Mouse (Mus musculus) CD8-positive naive resting alpha-beta T cell, adult 2 months (primary cell): ENCODE measurements around the gene Atg2a.
"Not testable (repeated sequence)": the region's sequence is repeated elsewhere in the genome, so short reads cannot be mapped to it uniquely, and the experiment has no call there.

Experiments
- DNase-seq, 2 experiments: peaks; one replicate each; pipeline ENCODE4 v3.0.0; 2022; ENCODE audit warnings: low read depth in 2 of 2, low spot score in 2 of 2

The Atg2a gene

DNA sequence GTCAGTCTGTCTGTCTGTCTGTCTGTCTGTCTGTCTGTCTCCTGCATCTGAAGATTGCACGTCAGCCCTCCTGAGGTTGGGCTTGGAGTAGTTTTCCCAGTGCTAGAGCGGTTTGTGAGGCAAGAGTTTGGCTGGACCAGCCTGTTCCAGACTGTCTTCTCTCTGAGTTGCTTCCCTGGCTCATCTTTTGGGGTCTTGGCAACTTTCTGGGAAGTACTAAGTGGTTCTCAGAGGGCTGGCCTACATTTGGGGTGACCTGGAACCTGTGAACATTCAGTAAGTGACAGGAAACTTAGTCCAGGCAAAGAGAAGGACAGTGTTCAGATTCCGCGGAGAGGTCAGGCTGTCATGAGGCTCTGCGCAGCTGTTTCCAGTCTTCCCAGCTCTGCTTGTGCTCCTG, 50.8 kb downstream of the Atg2a start:
- no peak for DNase-seq

DNA sequence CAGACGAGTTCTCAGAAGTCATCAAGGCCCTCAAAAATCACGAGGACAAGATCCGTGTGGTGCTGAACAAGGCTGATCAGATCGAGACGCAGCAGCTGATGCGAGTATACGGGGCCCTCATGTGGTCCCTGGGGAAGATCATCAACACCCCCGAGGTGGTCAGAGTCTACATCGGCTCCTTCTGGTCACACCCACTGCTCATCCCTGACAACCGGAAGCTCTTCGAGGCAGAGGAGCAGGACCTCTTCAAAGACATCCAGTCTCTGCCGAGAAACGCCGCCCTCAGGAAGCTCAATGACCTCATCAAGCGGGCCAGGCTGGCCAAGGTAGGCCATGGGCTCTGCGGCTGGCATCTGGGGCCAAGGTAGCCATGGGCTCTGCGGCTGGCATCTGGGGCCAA, 52.8 kb downstream of the Atg2a start:
- no peak for DNase-seq

DNA sequence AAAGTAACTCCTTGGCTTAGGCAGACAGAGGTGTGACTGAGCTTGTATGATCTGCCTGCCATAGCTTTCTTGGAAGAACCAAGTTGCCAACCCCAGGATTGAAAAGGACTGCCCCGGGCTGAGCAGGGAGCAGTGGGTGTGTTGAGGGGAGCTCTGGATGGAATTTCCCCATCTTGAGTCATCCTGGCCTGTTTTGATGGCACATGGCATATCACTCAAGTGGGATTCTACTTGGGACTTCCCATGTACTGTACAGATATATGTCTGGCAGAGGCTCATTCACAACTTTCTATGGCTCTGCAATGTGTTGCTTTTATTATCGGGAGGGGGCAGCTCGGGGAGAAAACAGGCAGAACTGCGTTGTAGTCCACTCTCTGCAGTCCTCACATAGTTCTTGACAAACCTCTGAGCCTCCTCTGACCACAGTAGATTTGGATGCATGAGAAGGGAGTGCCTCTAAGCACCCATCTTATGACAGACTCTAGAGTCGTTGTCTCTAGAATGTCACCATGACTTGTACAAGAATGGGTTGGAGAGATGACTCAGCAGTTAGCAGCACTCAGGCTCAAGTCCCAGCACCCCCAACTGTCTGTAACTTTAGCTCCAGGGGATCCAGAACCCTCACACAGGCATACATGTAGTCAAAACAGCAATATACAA, 55.2 kb downstream of the Atg2a start:
- no peak for DNase-seq

- DNase-seq, result no peak
Measured at GRCm38 (mm10) chr19:6297641-6298040, 56.2 kb downstream of the Atg2a start.

GRCm38 (mm10) chr19:6299003-6299402, 57.5 kb downstream of the Atg2a start:
- DNase-seq, result no peak

- DNase-seq, result no peak
Measured at GRCm38 (mm10) chr19:6299450-6300267, 58.2 kb downstream of the Atg2a start.

GRCm38 (mm10) chr19:6300402-6300841, 59.0 kb downstream of the Atg2a start:
- no peak for DNase-seq

DNA sequence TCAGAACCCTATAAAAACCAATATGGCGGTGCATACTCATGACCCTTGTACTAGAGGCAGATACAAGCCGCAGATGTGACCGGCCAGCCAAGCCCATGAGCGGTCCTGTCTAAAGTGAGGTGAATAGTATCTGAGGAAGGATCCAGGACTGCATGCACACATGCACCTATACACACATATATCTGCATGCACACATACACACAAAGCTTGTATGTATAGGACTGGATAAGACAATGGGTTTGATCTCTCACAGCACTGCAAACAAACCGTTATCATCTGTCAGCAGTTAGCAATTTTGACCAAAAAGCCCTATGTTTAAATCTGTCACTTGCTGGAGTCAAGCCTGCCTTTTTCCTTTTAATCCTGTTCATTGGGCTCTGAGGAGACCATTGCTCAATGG, 60.6 kb downstream of the Atg2a start:
- no peak for DNase-seq

- DNase-seq, result no peak
Measured at GRCm38 (mm10) chr19:6302522-6302921, 61.1 kb downstream of the Atg2a start.

- DNase-seq, result no peak
Measured at GRCm38 (mm10) chr19:6303831-6304230, 62.4 kb downstream of the Atg2a start.

- peak; percentile 88 to 94 for DNase-seq
Measured at GRCm38 (mm10) chr19:6304787-6305516, 63.5 kb downstream of the Atg2a start.

- no peak for DNase-seq
Measured at GRCm38 (mm10) chr19:6305517-6306115, 64.1 kb downstream of the Atg2a start.

DNA sequence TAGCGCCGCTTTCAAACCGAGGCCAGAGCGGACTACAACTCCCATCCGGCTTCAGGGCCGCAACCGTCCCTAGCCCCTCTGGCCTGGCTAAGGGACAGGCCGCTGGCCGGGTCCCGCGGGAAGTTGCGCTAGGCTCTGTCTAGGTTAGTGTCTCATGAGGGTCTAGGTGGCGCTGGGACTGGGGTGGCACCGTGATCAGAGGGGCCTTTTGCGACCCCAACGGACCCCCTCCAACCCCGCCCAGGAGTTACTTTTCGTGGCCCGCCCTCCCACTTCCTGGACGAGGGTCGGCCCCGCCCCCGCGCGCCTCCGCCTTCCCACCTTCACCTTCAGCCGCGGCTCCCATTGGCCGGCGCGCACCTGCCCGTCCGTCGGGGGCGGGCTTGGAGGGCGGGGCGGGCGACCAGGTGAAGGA, 64.7 kb downstream of the Atg2a start, which contains the start of gene Cdc42bpg:
Cdc42bpg (plus strand) TSS at position 320 of the 415 bp plus-strand sequence.
- DNase-seq, result peak; percentile 65 to 70

- peak; percentile 85 to 88 for DNase-seq
Measured at GRCm38 (mm10) chr19:6306586-6306985, 65.1 kb downstream of the Atg2a start.

DNA sequence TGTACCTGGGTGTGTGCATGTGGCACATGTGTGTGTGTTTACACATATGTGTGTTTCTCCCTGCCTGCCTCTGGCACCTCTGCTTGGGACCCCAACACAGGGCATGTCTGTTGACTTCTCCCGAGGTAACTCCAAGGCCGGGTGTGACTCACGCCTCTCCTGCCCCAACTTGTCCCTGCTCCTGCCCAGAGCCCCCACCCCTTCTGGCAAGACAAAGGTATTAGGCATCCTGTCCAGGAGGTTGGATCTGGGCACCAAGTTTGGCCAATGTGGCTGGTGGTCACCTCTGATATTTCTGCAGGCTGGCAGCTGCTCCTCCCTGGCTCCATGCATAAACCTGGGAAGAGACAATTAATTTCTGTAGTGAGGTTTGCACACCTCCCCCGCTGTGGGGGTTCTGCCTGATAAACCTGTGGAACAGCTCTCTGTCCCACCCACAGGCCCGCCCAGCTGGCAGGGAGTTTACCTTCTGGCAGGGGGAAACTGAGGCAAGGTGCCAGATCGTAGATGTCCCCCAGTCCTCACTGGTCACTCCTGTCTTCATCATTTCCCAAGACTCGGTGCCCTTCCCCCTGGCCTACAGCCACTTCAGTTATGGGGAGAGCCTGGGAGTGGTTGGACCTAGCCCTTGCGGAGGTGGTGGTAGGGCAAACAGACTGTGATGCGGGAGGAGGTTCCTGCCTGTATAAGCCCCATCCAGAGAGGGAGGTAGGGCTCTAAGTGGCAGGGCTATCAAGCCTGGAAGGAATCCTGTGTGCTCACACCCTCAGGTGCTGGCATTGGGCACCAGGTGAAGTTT, 66.5 kb downstream of the Atg2a start:
- no peak for DNase-seq

DNA sequence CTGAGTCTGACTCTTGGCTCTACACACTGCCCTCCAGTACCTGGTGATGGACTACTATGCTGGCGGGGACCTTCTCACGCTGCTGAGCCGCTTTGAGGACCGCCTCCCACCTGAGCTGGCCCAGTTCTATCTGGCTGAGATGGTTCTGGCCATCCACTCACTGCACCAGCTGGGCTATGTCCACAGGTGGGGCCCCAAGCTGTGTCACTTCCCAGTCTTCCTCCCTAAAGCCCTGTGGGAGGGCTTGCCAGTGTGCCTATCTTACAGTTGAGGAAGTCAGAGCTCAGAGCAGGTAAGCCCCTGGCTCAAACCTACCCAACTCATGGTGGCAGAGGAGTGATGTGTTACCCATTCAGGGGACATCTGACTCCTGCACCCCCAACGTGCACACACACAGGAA, 68.7 kb downstream of the Atg2a start:
- DNase-seq, result no peak

DNA sequence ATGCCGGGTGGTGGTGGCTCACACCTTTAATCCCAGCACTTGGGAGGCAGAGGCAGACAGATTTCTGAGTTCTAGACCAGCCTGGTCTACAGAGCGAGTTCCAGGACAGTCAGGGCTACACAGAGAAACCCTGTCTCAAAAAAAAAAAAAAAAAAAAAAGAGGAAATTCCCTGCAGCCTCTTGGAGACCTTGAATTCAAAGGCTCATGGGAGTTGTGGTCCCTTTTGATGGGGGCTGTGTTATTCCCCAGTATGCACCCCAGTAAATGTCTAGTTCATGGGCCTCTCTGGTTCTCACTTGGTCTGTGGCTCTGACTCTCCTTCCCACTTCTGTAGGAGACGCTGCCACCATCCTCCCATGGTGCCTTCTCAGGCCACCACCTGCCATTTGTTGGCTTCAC, 70.3 kb downstream of the Atg2a start:
- DNase-seq, result not testable (repeated sequence)
